Mouse (Mus musculus) stomach, postnatal 0 days (tissue): ENCODE results near the gene Nubp1.

ENCODE experiments used
- CTCF ChIP-seq: IDR thresholded peaks from 2 replicates; pipeline ENCODE4 v1.5.1; 2016; ENCODE audit warnings: antibody characterized with exemption, low read depth, mild to moderate bottlenecking, moderate library complexity
- EP300 ChIP-seq: optimal IDR thresholded peaks from 2 replicates; pipeline ENCODE3; 2016; ENCODE audit warnings: antibody characterized with exemption

GRCm38 (mm10) chr16:10417723-10418259, 6.0 kb downstream of the Nubp1 start:
- TF ChIP-seq EP300 (no peak), CTCF (no peak)
